Mouse (Mus musculus): ENCODE data around the gene Ctnnb1.

The Ctnnb1 gene

DNA sequence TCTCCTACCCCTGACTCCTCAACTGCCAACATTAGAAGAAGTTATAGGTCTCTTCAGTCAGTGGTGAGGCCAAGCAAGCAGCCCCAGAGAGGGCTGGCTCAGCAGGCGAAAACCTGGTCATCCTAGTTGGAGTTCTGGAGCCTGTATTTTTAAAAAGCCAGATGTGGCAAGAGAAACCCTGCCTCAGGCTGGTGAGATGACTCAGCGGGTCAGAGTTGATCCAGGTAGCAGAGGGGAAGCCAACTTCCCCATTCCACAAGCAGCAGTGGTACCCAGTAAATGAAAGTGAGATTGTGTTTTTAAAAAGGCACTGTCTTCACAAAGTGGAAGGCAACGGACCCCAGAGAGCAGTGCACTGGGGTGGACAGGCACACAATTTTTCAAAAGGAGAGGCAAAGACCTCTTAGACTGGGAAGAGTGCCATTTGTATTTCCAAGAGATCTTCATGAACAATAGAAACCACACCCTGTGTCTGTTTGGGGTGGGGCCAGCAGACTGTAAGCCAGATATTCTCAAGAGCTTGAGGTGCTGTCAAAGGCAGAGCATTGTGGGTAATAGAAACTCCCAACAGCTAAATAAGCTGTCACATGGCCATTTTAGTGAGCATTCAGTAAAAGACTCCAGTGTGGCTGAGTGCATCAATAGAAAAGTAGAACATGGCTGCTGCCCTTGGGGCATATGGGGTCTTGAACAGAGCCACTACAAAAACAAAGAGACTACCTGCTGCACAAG lies 33.1 kb downstream of the Ctnnb1 start:
- no peak for DNase-seq (ENCODE audit: low read depth, low spot score)

DNA sequence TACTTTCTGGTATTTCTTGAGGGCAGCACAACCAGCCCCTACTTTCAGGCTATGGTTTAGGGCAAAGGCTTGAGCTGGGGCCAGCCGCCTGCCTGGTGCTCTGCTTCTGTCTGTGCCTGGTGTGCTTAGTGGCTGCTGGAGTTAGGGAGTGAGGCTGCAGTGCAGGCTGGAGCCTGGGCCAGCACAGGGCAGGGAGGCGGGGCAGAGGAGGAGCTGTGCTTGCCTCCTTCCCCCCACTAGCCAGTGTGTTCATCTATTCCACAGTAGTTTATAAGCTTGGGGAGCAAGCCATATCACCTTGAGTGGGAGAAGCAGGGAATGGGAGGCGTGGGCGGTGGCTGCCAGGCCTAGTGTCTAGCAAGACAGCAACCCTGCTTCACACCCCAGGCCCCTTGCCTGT lies 34.1 kb downstream of the Ctnnb1 start:
- DNase-seq (ENCODE audit: low read depth, low spot score), result no peak

DNA sequence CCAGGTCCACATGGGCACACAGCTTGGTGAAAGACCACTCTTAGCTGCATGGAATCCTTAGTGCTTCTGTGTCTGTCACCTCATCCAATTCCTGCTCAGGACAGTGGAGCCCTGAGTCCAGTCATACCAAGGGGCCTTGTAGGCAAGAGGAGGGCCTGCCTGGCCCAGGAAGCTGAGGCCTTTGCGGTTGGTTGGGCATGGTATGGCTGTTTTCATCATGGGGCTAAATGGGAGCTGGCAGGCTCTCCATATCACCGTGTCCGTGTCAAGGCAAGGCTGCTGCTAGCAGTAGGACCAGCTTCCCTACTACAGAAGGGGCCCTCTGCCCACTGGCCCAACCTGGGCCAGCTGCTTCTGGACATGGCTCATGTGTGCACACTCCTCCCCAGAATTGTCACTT lies 34.7 kb downstream of the Ctnnb1 start:
- DNase-seq (ENCODE audit: low read depth, low spot score), result no peak

DNA sequence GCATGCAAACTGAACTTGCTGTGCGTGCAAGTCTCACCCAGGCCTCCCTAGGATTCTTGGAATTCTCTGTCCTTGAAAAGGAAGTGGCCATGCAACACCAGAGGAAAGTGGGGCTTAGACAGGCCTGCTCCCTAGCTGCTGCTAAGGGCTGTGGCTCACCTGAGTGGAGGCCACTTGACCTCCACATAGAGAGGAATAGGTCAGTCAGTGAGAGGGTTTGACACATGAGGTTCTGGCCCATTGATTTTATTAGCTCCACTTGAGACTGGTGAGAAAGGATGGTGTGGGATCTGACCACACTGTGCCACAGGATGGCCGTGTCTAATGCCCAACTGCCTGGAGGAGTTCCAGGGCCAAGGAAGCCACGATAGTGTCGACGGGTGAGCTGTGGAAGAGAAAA lies 35.2 kb downstream of the Ctnnb1 start:
- DNase-seq (ENCODE audit: low read depth, low spot score), result no peak

DNA sequence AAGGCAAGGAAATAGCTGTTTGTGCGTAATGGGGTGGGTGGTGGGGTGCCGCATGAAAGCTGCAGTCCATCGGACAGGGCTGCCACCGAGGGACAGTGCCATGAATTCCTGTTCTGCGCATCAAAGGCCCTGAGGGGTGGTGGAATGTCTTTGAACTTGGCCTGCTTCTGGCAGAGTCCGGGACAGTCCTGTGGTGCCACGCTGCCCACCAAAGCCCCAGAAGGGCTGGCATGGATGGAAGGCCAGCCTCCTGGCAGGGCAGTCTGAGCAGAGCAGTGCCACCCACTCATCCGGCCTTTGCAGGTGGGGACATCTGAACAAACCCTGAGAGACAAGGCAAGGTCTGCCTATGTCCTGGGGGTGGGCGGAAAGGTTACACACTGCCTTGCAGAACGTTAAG lies 36.0 kb downstream of the Ctnnb1 start:
- no peak for DNase-seq (ENCODE audit: low read depth, low spot score)

DNA sequence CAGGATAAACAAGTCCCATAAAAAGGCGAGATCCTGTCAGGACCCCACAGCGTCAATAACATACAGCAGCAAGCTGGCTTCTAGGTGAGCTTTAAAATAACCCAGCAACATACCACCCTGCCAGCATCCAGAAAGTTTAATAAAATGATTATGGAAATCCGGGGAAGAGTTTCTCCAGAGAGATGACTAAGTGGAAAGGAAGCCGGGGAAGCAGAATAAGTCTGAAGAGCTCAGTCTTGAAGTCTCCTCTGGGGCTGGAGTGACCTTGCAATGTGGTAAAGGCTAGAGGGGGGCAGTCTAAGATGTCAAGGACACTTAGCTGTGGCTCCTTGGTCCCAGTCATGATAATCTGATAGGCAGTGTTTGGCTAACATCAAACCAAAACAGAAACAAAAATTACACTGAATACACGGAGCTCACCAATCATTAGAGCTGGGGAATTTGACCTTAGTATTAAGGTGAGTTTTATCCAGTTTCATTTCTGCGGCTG lies 44.1 kb downstream of the Ctnnb1 start:
- no peak for DNase-seq (ENCODE audit: low read depth, low spot score)

DNA sequence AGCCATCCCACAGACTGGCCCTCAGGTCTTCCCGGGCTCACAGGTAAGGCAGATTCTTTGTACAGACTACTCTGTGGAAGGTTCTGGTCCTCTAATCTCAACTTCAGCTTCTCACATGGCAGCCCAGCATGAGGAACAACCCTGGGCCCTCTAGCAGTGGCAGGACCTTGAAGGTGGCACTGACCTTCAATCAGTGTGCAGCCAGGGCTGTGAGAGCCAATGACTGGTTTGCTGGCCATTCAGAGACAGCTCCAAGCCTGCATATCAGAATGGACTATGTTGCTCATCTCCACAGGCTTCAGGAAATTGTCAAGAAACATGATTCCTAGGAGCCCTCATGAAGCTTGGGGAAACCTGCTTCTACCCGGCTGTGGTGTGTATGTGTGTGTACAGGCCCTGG lies 45.2 kb downstream of the Ctnnb1 start:
- DNase-seq (ENCODE audit: low read depth, low spot score), result no peak

DNA sequence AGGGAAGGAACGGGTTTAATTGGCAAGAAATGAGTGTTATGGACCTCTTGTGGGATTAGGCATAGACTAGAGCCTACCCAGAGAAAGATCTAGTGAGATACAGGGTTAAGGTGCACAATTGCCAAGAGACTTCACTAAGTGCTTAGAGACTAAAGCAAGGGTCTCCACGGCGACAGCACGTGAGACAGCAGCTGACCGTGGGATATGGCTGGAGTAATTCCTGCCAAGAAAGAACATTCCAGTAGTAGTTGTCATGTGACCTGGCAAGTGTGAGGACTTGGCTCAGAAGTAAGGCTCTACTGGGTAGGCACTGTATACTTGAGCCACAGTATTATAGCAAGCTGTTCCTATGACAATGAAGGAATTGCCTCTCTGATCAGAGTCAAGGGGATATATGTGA lies 47.1 kb downstream of the Ctnnb1 start:
- no peak for DNase-seq (ENCODE audit: low read depth, low spot score)

DNA sequence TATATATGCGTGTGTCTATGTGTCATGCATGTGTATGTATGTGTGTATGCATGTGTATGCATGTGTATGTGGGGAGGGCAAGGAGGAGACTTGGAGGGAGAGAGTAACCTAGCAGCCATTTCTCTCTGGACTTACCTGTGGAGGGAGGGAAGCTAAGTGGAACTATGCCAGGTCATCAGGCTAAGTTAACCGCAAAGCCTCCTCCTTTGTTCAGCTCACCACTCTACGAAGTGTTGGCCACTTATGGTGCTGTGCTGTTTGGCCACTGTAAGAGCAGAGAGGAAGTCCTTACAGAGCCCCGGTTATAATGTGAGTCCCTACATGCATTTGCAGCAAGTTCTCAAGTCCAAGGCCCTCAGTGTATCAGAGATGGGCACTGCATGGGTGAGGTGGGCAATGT lies 47.8 kb downstream of the Ctnnb1 start:
- DNase-seq (ENCODE audit: low read depth, low spot score), result no peak

DNA sequence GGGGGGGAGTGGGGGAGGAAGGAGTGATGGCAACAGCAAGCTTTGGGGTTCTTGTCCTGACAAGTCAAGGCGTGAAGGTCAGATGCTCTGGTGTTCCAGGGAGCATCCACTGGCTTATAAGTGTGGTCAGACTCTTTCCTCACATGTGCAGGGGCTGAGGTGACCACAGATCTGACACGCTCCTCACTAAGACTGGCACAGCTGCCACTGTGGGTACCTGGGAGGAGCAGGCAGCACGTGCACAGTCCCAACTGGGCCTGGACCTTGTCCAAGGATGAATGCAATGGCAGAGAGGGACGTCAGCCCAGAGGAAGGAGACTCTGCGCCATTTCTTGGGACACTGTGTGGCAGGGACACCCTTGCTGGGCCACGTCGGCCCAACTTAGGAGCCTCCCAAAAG lies 52.8 kb downstream of the Ctnnb1 start:
- no peak for DNase-seq (ENCODE audit: low read depth, low spot score)

DNA sequence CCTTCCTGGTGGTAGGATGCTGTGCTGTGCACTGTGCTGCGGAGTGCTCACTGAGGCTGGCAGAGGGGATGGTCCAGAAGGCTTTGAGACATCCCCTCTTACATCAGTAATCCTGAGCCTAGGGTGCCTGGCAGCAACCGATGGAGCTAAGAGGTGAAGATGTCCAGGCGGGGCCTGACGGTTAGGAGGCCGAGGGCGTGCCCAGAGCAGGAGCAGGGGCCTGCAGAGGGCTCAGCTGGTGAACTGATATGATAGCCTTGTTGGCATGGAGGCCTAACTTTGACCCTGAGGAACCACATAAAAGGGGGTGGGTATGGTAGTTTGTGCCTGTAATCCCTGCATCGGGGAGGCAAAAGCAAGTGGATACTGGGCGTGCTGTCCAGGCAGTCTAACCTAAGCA lies 54.8 kb downstream of the Ctnnb1 start:
- no peak for DNase-seq (ENCODE audit: low read depth, low spot score)

DNA sequence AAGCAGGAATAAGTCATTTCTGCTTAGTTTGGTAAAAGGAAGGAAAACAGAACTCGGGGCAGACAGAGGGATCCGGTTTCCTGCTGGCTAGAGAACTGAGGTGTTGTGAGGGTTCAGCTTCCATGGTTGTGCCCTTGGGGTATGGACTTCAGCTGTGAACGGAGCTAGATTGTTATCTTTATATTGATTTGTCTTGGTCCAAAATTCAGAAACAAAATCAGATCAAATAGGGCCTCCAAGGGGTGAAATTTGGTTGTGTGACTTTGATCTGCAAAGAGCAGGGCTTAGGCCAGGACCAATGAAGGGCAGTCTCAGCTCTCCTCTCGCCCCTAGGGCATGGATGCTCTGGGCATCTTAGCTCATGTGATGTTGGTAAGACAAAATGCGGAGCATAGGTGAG lies 55.5 kb downstream of the Ctnnb1 start:
- no peak for DNase-seq (ENCODE audit: low read depth, low spot score)

DNA sequence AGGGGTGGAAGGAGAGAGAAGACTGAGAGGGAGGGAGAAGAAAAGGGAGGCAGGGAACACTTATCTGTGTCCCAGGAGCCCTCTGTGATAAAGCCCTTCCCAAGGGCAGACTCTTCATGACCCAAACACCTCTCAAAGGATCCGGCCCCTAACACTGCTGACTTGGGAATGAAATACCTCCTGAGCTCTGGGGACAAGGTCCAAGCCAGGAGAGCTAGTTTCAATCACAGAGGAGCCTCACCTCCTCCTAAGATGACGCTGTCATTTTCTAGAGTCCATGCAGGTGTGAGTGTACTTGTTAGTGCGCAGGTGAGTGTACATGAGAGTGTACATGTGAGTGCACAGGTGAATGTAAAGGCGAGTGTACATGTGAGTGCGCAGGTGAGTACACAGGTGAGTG lies 56.0 kb downstream of the Ctnnb1 start:
- no peak for DNase-seq (ENCODE audit: low read depth, low spot score)

DNA sequence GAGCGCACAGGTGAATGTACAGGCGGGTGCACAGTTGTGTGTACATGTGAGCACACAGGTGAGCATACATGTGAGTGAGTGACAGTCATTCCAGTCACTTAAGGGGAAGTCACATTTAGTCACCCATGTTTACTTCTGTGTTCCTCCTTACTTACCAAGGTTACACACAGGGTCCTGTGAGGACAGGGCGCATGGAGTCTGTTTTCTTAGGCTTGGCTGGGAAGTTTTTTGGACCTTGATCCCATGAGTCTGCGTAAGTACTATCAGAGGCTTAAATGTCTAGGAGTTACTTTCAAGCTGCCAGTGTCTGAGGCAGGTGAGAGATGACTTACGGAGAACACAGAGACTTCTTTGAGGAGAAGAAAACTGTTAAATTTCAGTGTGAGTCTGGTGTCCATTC lies 56.5 kb downstream of the Ctnnb1 start:
- DNase-seq (ENCODE audit: low read depth, low spot score), result no peak

DNA sequence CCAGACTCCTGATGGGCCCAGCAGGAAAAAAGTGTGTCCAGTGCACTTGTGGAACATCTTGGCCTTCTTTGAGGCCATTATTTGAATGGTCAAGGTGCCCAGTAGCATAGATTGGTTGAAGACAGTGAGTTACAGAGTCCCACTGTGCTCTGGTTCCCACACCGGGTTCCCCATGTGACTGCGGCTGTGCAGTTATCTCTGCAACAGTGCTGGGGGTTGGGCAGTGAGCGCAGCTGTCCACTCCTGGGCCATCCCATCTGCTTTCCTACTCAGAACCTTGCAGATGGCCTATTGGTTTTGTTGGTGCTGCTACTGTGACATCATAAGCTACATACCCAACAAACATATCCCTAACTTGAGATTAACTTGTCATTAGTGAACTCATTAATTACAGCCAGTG lies 57.2 kb downstream of the Ctnnb1 start:
- no peak for DNase-seq (ENCODE audit: low read depth, low spot score)

DNA sequence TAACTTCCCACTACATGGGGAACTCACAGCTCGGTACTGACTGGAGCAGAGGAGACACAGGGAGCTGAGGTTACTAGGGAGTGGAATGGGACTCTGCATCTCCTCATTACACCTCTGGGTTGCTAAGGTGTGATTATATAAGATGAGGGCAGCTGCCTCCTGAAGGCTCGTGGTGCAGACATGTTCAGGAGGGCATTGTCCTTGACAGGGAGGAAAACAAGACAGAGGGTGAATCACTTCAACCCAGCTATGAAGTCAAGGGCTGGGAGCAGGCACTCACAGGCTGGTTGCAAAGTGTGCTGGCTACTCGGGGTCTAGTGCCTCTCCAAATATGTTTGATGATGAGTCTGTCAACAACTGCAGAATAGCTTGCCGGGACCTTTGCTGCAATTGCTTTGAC lies 58.0 kb downstream of the Ctnnb1 start:
- DNase-seq (ENCODE audit: low read depth, low spot score), result no peak

DNA sequence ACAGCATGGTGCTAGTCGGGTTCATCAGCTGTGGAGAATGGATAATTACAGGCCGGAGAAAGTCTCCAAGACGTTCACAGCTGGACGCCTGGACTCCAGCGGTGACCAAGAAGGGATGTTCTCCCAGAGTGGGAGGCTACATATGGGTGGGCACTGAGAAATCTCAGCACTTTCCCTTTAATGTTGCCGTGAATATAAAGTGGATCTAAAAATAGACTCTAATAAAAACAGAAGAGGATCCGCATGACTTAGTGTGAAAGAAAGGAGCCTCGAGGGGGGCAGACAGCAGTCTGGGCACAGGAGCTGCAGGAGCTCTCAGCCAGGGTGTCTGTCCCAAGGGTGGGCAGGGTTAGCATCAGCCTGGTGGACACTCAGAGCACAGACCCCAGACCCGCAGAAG lies 59.1 kb downstream of the Ctnnb1 start:
- DNase-seq (ENCODE audit: low read depth, low spot score), result no peak

DNA sequence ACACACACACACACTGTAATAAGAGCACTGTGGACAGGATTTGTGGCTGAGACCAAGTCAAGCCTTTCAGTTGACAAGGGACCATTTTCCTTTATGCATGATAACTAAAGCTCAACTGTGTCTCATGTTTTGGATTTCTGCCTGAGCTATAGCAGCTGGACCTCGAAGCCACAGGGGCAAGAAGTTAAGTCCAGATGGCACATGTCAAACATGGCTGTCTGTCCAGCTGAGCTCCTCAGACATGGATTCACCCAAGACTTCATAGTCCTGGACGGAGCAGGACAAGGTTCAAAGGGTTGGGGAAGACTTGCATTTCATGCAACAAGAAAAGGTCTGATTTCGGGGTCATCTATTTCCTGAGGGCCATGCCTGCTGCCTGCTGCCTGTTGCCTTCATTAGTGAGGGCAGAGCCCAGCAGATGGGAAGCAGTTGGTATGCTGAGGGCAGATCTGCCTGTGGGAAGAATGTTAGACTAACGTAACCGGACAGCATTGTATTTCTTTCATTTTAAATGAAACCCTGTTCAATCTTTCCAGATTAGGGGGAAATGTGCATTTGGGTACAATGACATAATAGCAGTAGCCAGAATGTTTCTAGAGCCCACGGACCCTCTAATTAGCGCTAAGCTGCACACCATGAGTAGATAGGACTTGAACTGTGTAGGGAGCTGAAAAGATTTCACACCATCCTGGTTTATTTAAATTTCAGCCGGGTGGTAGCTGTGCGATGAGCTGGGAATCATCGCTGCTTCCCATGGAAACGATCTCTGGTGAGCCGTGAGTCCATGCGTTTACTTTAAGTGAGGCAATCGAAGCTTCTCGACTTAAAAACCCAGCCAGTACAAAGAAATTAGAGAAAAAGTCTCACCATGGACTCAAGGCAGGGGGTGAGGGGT lies 61.0 kb downstream of the Ctnnb1 start:
- no peak for DNase-seq (ENCODE audit: low read depth, low spot score)

DNA sequence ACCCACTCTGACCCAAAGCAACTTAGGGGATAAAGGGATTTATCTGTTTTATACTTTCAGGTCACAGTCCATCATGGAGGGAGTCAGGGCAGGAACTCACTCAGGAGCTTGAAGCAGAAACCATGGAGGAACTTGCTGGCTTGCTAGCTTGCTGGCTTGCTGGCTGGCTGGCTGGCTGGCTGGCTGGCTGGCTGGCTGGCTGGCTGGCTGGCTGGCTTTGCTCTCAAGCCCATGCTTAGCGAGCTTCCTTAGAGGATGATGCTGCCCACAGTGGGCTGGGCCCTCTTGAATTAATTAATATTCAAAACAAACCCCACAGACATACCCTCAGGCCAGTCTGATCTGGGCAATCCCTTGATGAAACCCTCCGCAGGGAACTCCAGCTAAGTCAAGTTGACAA lies 62.8 kb downstream of the Ctnnb1 start:
- no peak for DNase-seq (ENCODE audit: low read depth, low spot score)

DNA sequence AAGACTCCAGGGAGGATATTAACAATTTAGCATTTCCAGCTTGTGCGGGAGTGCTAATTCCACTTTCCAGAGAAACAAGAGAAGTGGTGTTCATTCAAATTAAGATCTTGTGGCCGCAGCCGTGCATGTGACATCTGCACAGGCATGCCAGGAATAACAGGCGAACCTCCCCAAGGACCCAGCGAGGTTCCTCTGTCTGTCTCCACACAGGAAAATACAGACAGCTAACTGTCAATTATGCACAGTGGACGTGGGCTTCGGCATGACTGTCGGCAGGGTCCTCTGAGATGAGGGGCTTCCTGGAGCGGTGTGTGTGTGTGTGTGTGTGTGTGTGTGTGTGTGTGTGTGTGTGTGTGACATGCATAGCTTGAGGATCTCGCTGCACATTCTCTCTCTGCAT lies 64.0 kb downstream of the Ctnnb1 start:
- no peak for DNase-seq (ENCODE audit: low read depth, low spot score)

DNA sequence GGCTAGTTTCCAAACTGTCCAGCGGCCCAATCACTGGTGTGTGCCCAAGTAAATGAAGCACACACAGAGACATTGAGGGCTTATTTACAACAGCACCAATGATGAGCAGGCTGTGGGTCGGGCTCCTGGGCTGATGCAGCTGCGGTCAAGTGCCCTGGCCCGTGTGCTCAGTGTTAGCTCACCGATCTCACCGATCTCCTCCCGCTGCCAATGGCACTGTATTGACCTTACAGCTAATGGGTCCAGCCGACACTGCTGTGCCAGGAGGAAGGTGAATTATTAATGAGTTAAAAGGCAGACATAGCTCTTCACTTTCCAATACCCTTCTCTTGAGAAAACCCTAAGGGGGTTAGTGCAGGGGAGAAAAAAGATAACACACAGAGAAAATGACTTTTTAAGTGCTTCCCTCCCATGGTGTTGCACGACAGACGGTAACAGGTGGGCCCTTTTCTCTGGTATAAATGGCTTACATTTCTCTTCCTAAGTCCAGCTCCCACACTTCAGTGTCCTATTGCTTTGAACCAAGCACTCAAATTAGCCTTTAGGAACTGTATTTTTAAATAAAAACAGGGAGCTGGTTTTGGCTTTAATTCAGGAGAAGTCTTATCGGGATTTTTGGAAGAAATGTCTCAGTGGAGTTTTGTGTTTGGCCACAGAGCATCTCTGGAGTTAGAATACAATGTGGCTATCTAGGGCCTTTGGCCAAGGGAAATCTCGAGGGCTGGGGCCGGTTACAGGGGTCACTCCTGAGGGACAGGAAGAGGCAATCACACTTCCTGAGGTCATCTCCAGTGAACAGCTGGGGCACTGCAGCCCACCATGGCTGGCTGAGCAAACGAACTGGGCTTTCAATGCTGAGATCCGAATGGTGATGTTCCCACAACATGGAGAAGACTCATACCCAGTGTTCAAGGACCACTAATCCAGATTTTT lies 65.5 kb downstream of the Ctnnb1 start:
- no peak for DNase-seq (ENCODE audit: low read depth, low spot score)

DNA sequence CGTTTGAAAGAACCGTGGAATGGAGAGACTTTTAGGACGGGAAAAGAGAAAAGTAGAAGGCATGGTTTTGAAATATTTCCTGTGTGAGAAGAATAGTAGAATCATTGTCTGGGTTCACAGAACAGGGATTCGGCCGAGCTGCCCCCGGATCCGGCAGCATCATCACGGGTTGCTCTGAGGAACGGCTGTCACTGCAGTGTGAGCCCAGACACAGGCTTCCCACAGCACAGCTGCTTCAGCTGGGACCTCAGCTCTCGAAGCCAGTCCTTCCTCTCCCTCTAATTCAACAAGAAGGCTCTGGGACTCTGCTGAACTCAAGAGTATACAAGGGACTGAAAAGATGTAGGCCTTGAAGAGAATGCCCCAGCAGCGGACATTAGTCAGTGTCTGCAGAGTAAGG lies 69.7 kb downstream of the Ctnnb1 start:
- DNase-seq (ENCODE audit: low read depth, low spot score), result no peak

Data from telencephalon, adult 2 months (tissue).